Mouse (Mus musculus) spleen, adult 2 months (tissue): ENCODE data around the gene Atxn1.

Source experiments
- CTCF ChIP-seq: fragments of 200-500 bp; IDR thresholded peaks from 2 replicates; pipeline ENCODE4 v1.5.1; 2011; ENCODE audit warnings: mild to moderate bottlenecking, inconsistent platforms; ENCODE audit not compliant: insufficient read depth, insufficient read length, insufficient replicate concordance; ENCODE audit errors: extremely low read depth
- POLR2A ChIP-seq: fragments of 200-500 bp; IDR thresholded peaks from 2 replicates; pipeline ENCODE4 v1.6.1; 2011; ENCODE audit warnings: low read depth, low read length, inconsistent platforms

DNA sequence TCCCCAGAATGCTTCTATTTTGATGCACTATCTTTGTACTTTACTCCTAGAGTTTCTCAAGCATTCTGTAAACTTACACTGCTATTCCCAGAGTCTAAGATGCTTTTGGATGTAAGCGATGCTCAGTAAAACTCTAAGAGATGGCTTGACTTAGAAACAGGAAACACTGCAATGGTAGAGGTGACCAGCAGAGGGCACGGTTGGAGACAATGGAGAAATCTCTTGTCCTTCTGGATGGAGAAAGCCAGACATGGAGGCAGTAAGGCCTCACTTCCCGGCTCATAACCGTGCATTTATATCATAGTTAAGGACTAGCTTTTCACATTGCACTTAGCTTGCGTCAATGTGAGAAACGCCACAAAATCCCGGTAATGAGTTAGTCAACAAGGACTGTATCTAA lies 404.3 kb downstream of the Atxn1 start:
- TF ChIP-seq CTCF (peak; percentile 4; the same call in 1 of the 2 replicates), POLR2A (no peak)
